Mouse (Mus musculus): ENCODE data around the gene 1600002K03Rik.

- TF ChIP-seq CTCF (IDR thresholded peaks at IDR 0.05; ENCODE audit: borderline replicate concordance, insufficient read depth, low read depth, low read length) (no peak), POLR2A (IDR thresholded peaks at IDR 0.05; ENCODE audit: borderline replicate concordance, insufficient read depth, low read length) (no peak)
Measured at GRCm38 (mm10) chr10:80153713-80154112, 19.0 kb upstream of the 1600002K03Rik start.

Measured in cerebellum, adult 2 months (tissue).